Mouse (Mus musculus) neutrophil, adult 5-6 weeks (primary cell): ENCODE measurements around the gene C87977. TPM values are rescaled to one million over a fixed set of nuclear protein-coding genes. Genes with fewer than 3 reads are reported as not detected.
"Not testable (repeated sequence)": the region's sequence is repeated elsewhere in the genome, so short reads cannot be mapped to it uniquely, and the experiment has no call there.

ENCODE experiments used
- ATAC-seq: fragments of 151-379, 151-347 bp; 2 replicates; pipeline ENCODE4 v1.8.0; 2017; ENCODE audit warnings: mild to moderate bottlenecking, moderate TSS enrichment; ENCODE audit not compliant: insufficient number of reproducible peaks, poor library complexity, low FRiP score, severe bottlenecking; ENCODE audit errors: extremely low read depth
- total RNA-seq: library from RNA; stranded (forward); fragments of 200-1000 nt; gene quantifications from 2 replicates; pipeline ENCODE4 v1.2.3, GENCODE M21; 2017

The C87977 gene
- total RNA-seq = not detected in 2 replicates

- ATAC-seq = not testable (repeated sequence)
These were observed at the start of gene C87977 for GRCm38 (mm10) chr4:144213218-144213617. Gene C87977, minus strand, starts transcription at chr4:144213318.

- not testable (repeated sequence) for ATAC-seq
These were observed 41.6 kb upstream of the C87977 start for GRCm38 (mm10) chr4:144254768-144255167.

- no peak for ATAC-seq
These were observed 22.7 kb downstream of the C87977 start, which contains the start of gene Oog2 for GRCm38 (mm10) chr4:144190419-144190818. Gene Oog2, plus strand, starts transcription at chr4:144190719.

- ATAC-seq = no peak
These were observed 50.6 kb downstream of the C87977 start, which contains the start of gene Oog3 for GRCm38 (mm10) chr4:144162563-144162962. Gene Oog3, minus strand, starts transcription at chr4:144162663.

Other genes with a start within 250 kb of the C87977 start
- not detected in 2 replicates for gene Gm13101, start 246.4 kb downstream of the C87977 start, total RNA-seq
- gene Pramef17, start 218.9 kb downstream of the C87977 start, total RNA-seq = not detected in 2 replicates
- gene Pramel4, start 154.2 kb downstream of the C87977 start, total RNA-seq = not detected in 2 replicates
- gene Gm13102, start 106.8 kb downstream of the C87977 start, total RNA-seq = not detected in 2 replicates
- not detected in 2 replicates for gene Oog3, start 50.7 kb downstream of the C87977 start, total RNA-seq
- gene Oog2, start 22.6 kb downstream of the C87977 start, total RNA-seq = not detected in 2 replicates
- not detected in 2 replicates for gene Pramel5, start 67.2 kb upstream of the C87977 start, total RNA-seq
- gene Gm13128, start 116.9 kb upstream of the C87977 start, total RNA-seq = 0.35 TPM in 1 of 2 replicates, not detected in the other
- not detected in 2 replicates for gene Gm13119, start 144.6 kb upstream of the C87977 start, total RNA-seq
- not detected in 2 replicates for gene Pramef20, start 164.6 kb upstream of the C87977 start, total RNA-seq
- gene Pramef12, start 195.1 kb upstream of the C87977 start, total RNA-seq = not detected in 2 replicates
- not detected in 2 replicates for gene 1700012P22Rik, start 225.5 kb upstream of the C87977 start, total RNA-seq
- not detected in 2 replicates for gene Gm9944, start 240.0 kb upstream of the C87977 start, total RNA-seq